Mouse (Mus musculus): ENCODE measurements around the gene Ubox5.
A peak's percentile ranks its signal among the peaks of the same experiment; 100 is the strongest.

Ubox5 gene

DNA sequence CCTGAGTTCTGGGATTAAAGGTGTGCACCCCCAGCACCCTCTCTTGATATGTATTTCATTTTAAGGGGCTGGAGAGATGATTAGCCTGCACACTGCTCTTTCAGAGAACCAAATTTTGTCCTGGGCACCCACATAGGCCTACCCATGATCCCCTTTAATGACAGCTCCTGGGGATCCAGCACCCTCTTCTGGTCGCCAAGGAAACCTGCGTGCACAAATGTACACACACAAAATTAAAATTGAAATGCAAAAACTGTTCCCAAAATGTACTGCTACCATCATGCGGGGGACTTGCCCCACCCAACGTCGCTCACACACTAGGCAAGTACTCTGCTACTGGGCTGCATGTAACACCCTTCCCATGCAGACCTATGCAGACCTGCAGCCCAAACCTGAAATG is 54.9 kb downstream of the Ubox5 start:
- DNase-seq: no peak

GRCm38 (mm10) chr2:130569926-130570325 is 59.9 kb downstream of the Ubox5 start:
- DNase-seq: no peak

- DNase-seq: no peak
These were observed 60.9 kb downstream of the Ubox5 start for GRCm38 (mm10) chr2:130568921-130569320.

DNA sequence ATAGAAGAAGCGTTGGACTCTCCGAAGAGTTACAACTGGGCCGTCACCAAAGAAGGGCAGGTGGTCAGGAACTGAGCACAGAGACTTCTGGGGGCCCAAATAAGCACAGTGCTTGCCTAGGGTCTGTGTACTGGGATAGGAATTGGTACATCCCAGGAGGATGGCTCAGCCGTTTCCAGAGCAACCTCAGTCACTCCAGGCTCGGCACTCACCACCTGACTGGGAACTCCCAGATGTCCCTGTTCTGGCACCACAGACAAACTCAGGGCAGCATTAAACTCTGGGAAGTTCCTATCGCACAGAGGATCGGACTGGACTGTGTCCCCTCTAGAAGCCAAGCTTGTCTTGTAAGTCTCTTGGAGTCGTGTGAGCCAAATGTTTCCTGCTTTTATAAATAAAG is 64.9 kb downstream of the Ubox5 start:
- no peak for DNase-seq

DNA sequence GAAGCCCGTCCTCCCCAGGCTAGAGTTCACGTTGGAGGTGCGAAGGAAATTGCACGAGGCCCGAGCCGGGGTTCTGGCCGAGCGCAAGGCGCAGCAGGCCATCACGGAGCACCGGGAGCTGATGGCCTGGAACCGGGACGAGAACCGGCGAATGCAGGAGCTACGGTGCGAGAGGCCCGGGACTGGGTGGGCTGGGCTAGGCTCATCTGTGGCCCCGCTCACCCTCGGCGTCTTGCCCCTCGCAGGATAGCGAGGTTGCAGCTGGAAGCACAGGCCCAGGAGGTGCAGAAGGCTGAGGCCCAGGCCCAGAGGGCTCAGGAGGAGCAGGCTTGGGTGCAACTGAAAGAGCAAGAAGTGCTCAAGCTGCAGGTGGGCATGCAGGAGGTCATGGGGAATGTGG is 65.8 kb downstream of the Ubox5 start:
- DNase-seq: no peak

DNA sequence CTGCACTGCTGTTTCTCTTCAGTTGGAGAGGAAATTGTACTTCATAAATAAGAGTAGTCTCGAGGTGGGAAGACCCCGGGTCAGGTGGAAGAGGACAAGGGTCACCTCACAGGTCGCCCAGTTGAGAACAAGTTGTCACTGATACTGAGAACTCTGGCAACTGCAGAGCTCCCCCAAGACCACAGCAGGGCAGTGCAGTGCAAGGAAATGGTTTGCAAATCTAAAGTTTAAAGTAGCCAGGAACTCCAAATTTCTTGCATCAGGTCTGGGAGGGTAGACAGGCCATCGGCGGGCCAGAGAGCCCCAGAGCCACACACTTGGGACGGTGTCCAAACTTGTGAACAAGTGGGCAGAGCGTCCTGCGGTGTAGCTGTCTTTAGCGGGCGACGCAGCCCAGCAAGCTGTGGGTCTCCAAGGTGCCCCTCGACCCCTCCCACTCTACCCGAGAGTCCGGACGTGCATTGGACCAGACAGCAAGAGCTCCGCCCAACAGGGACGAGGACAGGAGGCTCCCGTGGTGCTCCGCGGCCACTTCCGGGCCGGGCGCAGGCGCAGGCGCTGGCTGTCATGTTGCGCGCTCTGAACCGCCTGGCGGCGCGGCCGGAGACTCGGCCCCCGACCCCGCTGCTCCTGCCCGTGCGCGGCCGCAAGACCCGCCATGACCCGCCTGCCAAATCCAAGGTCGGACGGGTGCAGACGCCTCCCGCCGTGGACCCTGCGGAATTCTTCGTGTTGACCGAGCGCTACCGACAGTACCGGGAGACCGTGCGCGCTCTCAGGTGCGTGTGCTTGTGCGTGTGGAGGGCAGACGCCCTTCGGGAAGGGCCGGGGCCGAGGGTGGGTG is 66.4 kb downstream of the Ubox5 start, which contains the start of gene Mrps26:
Mrps26 (plus strand) TSS at position 531 of the 844 bp plus-strand sequence.
- DNase-seq: peak; percentile 89

- no peak for DNase-seq
These were observed 71.8 kb downstream of the Ubox5 start for GRCm38 (mm10) chr2:130558015-130558414.

GRCm38 (mm10) chr2:130557462-130557861 is 72.4 kb downstream of the Ubox5 start:
- DNase-seq: no peak

DNA sequence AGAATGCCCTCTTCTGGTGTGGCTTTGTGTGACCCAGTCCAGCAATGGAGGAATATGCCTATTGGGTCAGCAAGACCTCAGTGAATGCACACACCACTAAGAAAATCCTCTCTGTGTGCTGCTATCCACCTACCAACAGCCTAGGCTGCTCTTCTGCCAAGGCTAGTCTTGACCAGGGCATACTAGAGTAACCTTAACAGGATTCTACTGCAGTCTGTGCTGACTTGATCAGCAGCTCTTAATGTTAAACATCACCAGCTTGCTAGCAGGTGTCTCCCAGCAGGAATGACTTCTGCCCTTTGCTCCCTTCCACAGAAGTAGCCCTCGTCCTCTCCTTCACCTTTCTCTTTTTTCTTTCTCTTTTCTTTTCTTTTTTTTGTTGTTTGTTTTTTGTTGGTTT is 73.5 kb downstream of the Ubox5 start:
- DNase-seq: no peak

DNA sequence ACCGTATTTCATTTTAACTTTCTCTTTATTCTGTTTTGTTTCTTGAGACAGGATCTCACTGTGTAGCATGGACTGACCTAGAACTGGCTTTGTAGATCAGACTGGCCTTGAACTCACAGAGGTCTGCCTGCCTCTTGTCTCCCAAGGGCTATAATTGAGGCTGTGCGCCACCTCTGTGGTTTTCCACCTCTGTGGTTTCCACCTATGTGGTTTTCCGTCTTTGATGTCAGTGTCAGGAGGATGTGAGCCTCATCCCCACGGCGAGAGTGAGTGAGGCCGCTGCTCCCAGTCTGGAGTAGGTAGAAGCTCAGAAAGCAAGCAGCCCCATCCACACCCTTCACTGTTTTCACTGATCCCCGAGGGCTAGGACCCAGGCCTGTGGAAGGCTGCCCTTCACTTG is 75.0 kb downstream of the Ubox5 start:
- no peak for DNase-seq

GRCm38 (mm10) chr2:130546957-130547356 is 82.9 kb downstream of the Ubox5 start:
- DNase-seq: no peak

- DNase-seq: peak; percentile 12 to 23
These were observed 89.6 kb downstream of the Ubox5 start for GRCm38 (mm10) chr2:130540266-130540665.
